26 mouse cellular contexts compared by ENCODE assay signal in genomic region chr7:84673103-84673502, GRCm38 (mm10). TPM values are rescaled to one million over a fixed set of nuclear protein-coding genes. Genes with fewer than 3 reads are reported as not detected.
DNase-seq lines count a peak whose midpoint lies in the region; ATAC-seq and TF ChIP-seq lines count a peak whose summit lies in the region.
"Had no signal": no experiment of that assay in that cellular context is flagged by ENCODE, and none has a peak within 500 bp of the region (broad histone marks: within the 10 kb centered on the region; RNA-seq: fewer than 3 reads in every experiment).

No protein-coding gene starts in this region.

- H3K9me3 ChIP-seq in hindbrain, embryonic 16.5 days (ENCODE audit: control insufficient read depth, low read length) = no peaks in the 10 kb centered on the region
- no peaks in the 10 kb centered on the region for H3K9me3 ChIP-seq in hindbrain, embryonic 12.5 days (replicated peaks)
- H3K9me3 ChIP-seq: limb, embryonic 10.5 days; liver, embryonic 15.5 days; lung, embryonic 15.5 days; neural tube, embryonic 15.5 days had no signal

- peaks cover 9% of the 10 kb centered on the region for H3K4me1 ChIP-seq in hindbrain, embryonic 16.5 days (ENCODE audit: control insufficient read depth, insufficient read depth, low read depth, low read length)
- H3K4me1 ChIP-seq in hindbrain, embryonic 12.5 days = peaks cover 8% of the 10 kb centered on the region

- TF ChIP-seq CTCF in brain, embryonic 14.5 days (IDR thresholded peaks at IDR 0.05; ENCODE audit: borderline replicate concordance, extremely low read depth, insufficient read depth, insufficient read length) = no peak

- DNase-seq in cerebellum, postnatal 25 days = peak; percentile 30 to 64
- DNase-seq in cerebellum, postnatal 4 days (ENCODE audit: low spot score in 2 of 2) = no peak
- peak; percentile 53 for DNase-seq in Muller cell, postnatal 12 days (ENCODE audit: inconsistent ontology term)
- DNase-seq in brain, embryonic 14.5 days (ENCODE audit: low read depth) = peak; percentile 72
- no peak for DNase-seq in adrenal gland, adult 2 months
- no peak for DNase-seq in thymus, adult 18-20 months
- DNase-seq: adrenal gland, postnatal 10 days; cerebellum, adult 11-12 months; gastrocnemius, postnatal 25 days; heart, postnatal 4 days; kidney, adult 18-20 months; kidney, postnatal 10 days; liver; lung, postnatal 36 days; right cerebral cortex, adult 18-20 months; thymus, adult 2 months; thymus, postnatal 4 days had no signal

- no peak for TF ChIP-seq POLR2A in brain, embryonic 14.5 days (IDR thresholded peaks at IDR 0.05; ENCODE audit: borderline replicate concordance, extremely low read depth, insufficient read depth, insufficient read length, poor library complexity, severe bottlenecking)

- WGBS in hindbrain, embryonic 16.5 days = 40% methylated on average over 1 of the region's 1 CpGs
- 79% methylated on average over 1 of the region's 1 CpGs for WGBS in hindbrain, embryonic 12.5 days

- no peaks in the 10 kb centered on the region for H3K27me3 ChIP-seq in hindbrain, embryonic 16.5 days (replicated peaks; ENCODE audit: control insufficient read depth, insufficient read depth, low read length)
- H3K27me3 ChIP-seq in hindbrain, embryonic 12.5 days = no peaks in the 10 kb centered on the region
- H3K27me3 ChIP-seq: liver, embryonic 15.5 days; lung, embryonic 15.5 days; neural tube, embryonic 15.5 days had no signal

- no peak overlapping the region for H3K4me3 ChIP-seq in hindbrain, embryonic 16.5 days (ENCODE audit: low read length)
- no peak overlapping the region for H3K4me3 ChIP-seq in hindbrain, embryonic 12.5 days
- H3K4me3 ChIP-seq: left cerebral cortex, adult 2 months; limb, embryonic 10.5 days; liver, embryonic 15.5 days; lung, embryonic 15.5 days; neural tube, embryonic 15.5 days had no signal

- H3K4me2 ChIP-seq in hindbrain, embryonic 16.5 days (ENCODE audit: low read length) = no peak overlapping the region
- H3K4me2 ChIP-seq in hindbrain, embryonic 12.5 days (replicated peaks) = no peak overlapping the region
- H3K4me2 ChIP-seq: liver, embryonic 15.5 days; lung, embryonic 15.5 days; neural tube, embryonic 15.5 days had no signal

- peak; percentile 41; the same call in 1 of the 2 replicates for ATAC-seq in hindbrain, embryonic 16.5 days
- no peak for ATAC-seq in hindbrain, embryonic 12.5 days (ENCODE audit: low FRiP score)
- ATAC-seq: activated CD4-positive, CD25-positive, alpha-beta regulatory T cell, adult 4 months; inflammation-experienced regulatory T-cells, adult 6 months had no signal

- no peaks in the 10 kb centered on the region for H3K36me3 ChIP-seq in hindbrain, embryonic 16.5 days (ENCODE audit: control insufficient read depth, insufficient read depth, low read length)
- H3K36me3 ChIP-seq in hindbrain, embryonic 12.5 days = no peaks in the 10 kb centered on the region
- H3K36me3 ChIP-seq: limb, embryonic 10.5 days; liver, embryonic 15.5 days; lung, embryonic 15.5 days; neural tube, embryonic 15.5 days had no signal

- H3K27ac ChIP-seq in hindbrain, embryonic 16.5 days (ENCODE audit: low read depth, low read length) = no peak overlapping the region
- no peak overlapping the region for H3K27ac ChIP-seq in hindbrain, embryonic 12.5 days
- H3K27ac ChIP-seq: left cerebral cortex, adult 2 months; limb, embryonic 10.5 days; liver, embryonic 15.5 days; lung, embryonic 15.5 days; neural tube, embryonic 15.5 days had no signal

- H3K9ac ChIP-seq in hindbrain, embryonic 16.5 days (ENCODE audit: low read depth, low read length) = no peak overlapping the region
- no peak overlapping the region for H3K9ac ChIP-seq in hindbrain, embryonic 12.5 days
- H3K9ac ChIP-seq: liver, embryonic 15.5 days; lung, embryonic 15.5 days; neural tube, embryonic 15.5 days had no signal

RNA-seq across cellular contexts. Expression of gene Zfand6, which starts 16.7 kb away (rescaled TPM):
- 170 and 173 TPM in 2 replicates for polyA plus RNA-seq in hindbrain, embryonic 16.5 days (2015; fragmentation: Nextera tagmentation; extraction: Ambion mirVana)
- polyA plus RNA-seq in hindbrain, embryonic 12.5 days (2016; fragmentation: Nextera tagmentation; extraction: Ambion mirVana) = 205 and 210 TPM in 2 replicates
- 127 and 173 TPM in 2 replicates for polyA plus RNA-seq in brain, embryonic 14.5 days (2012; rRNA removed)
- total RNA-seq in adrenal gland, adult 2 months (2021) = 100 to 1,000 TPM; 125 to 137 TPM
- polyA plus RNA-seq in adrenal gland, adult 2 months (2012; rRNA removed) = 34.8 and 35.8 TPM in 2 replicates

Comparison
In these comparisons a context has a peak if more than half of its experiments do, and no peak if none do; other contexts are left out.
1. DNase-seq: peak in cerebellum, postnatal 25 days (2 of 2), Muller cell, postnatal 12 days (single experiment) and brain, embryonic 14.5 days (single experiment); none in cerebellum, postnatal 4 days (0 of 2), adrenal gland, adult 2 months (single experiment) and thymus, adult 18-20 months (0 of 2).